Mouse (Mus musculus) monocyte, adult 5-6 weeks (primary cell): Measurements from ENCODE around the gene Dennd4a. TPM values are rescaled to one million over a fixed set of nuclear protein-coding genes. Genes with fewer than 3 reads are reported as not detected.

ENCODE experiments used
- ATAC-seq: fragments of 153-309, 156-312 bp; replicated peaks from 2 replicates; pipeline ENCODE4 v1.8.0; 2017; ENCODE audit warnings: mild to moderate bottlenecking; ENCODE audit not compliant: low TSS enrichment, insufficient number of reproducible peaks, severe bottlenecking, poor library complexity, low FRiP score
- total RNA-seq: library from RNA; stranded (forward); fragments of 200-1000, 200-491, 200-594 nt; gene quantifications from 3 replicates; pipeline ENCODE4 v1.2.3, GENCODE M21; 2017

Gene Dennd4a
- total RNA-seq, 1 experiment from 2014 or later, result 221 TPM

GRCm38 (mm10) chr9:64939281-64939680 is 128.1 kb downstream of the Dennd4a start:
- ATAC-seq, result no peak

GRCm38 (mm10) chr9:64939790-64940189 is 128.7 kb downstream of the Dennd4a start:
- no peak for ATAC-seq

DNA sequence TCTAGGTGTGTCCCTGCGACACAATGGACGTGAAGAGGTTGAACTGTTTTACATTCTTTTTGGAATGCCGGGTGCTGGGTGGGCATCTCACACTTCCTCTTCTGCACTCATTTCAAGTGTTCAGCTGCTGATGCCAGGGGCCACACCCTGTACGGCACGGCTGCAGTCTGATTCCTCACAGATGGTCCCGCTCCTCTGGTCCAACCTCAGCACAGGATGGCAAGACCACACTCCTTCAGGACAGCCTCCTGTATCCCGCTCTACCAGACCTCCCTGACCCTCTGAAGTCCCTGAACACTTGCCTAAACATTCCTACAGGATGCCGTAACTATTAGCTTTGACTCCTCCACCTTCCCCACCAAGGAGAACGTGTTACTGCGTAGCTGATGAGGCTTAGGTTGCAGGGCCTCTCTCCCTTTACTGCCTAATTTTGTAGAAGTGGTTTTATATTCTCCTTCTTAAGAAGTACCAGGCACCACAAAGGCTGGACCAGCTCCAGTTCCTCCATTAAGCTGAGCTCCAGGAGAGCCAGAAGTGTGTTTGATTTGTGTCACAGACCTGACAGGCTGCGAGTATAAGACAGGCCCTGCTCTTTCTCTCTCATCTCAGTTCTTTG is 129.7 kb downstream of the Dennd4a start:
- ATAC-seq, result no peak

DNA sequence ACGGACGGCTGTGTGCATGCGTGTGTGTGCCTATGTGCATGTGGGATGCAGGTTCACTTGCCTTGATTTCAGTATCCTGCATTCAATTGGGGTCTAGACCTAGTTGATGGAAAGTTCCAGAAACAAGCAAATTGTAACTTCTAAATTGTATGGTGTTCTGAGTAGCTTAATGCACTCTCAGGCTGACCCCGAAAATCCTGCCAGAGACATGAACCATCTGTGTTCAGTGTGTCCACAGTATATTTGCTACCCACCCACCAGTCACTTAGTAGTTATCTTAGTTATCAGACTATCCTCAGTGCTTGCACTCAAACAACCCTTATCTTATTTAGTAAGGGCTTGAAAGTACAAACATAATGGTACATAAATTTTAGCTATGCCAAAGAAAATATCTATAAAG is 130.5 kb downstream of the Dennd4a start:
- ATAC-seq, result no peak

DNA sequence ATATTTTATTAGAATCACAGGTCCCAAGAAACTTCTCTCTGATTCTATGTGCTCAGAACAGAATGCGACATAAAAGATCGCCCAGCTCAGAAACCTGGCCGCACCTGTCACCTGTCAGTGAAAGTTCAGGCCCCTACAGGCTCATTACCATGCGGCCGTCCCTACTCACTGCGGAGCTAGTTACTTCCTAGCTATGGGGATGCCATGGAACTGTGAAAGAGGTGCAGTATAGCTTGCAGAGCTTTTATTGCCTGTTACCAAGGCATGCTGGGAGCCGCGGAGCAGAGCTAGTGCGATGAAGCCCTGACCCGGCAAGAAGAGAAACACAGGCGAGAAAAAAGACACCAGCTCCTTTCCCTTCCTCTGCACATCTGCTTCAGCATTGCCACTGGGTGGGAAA is 132.9 kb downstream of the Dennd4a start:
- no peak for ATAC-seq

- no peak for ATAC-seq
These were observed 136.4 kb downstream of the Dennd4a start for GRCm38 (mm10) chr9:64947483-64948095.

DNA sequence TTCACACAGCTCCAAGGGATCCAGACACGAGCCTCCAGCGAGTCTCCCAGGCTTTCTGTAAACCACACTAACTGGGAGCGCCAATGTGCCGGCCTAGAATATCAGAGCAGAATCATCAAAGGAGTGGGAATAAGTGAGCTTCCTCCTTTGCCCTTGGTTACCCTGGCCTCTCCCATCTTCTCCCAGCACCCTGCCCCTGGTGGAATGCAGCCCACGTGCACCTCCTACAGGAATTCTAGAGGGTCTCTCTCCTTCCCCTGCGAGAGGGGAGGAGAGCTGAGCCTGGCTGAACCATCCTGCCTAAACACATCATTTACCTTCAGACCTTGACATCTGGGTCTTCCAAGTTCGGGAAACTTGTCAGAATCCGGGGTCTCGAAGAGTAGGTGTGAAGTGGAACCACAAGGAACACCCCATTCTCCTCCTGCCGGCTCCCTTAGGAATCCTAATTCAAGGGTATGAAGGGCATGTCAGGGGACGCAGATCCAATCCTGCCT is 140.1 kb downstream of the Dennd4a start, which contains the start of gene Slc24a1:
Gene Slc24a1 (minus strand): TSS at position 447 of the 497 bp plus-strand sequence.
- no peak for ATAC-seq

DNA sequence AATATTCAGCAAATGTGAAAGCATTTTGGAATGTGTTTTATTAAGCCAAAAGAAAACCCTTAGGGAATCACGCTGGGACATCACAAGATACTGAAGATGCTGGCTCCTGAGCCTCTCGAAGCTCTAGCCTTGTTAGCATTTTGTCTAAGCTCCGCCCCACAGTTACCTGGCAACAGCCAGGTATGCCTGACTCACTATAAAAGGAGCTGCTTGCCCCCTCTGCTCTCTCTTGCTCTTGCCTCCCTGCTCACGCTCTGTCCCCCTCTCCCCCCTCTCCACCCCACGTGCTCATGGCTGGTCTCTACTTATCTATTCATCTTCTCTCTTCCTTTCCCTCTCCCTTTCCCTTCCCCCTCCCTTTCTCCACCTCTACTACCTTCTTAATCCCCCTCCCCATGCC is 140.9 kb downstream of the Dennd4a start:
- ATAC-seq, result no peak

DNA sequence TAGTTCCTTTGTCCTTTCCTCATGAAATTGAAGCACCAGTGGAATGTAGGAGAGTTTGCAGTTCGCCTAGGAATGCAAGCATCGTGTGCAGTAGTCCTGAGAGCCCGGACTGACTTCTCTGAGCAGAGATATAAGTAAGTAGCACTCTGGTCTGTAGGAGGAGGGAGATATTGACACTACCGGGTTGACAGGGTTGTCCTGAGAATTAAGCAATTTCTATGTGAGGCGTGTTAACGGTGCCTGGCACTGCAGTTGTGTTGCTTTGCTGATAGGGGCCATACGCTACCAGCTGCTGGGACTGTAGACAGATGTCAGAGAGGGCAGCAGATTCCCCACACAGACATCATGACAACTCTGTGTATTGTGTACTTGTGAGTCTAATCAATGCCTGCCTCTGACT is 142.1 kb downstream of the Dennd4a start:
- no peak for ATAC-seq

DNA sequence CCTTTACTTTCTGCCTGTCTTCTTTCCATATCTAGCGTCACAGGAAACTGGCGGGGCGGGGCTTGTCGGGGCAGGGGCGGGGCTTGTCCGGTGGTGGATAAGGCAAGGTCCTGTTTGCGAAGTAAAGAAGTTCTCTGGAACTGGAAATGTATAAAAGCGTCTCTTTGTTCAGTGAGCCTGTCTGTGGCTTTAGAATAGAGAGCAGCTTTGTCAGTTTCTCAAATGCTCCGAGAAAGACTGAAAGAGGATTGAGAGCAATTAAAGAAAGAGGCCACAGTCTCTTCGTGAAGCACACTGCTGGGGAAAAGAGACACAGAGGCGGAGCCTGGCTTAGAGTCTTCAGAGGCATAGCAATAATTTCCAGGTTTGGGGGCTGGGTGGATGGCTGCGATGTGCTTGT is 145.2 kb downstream of the Dennd4a start:
- ATAC-seq, result no peak

DNA sequence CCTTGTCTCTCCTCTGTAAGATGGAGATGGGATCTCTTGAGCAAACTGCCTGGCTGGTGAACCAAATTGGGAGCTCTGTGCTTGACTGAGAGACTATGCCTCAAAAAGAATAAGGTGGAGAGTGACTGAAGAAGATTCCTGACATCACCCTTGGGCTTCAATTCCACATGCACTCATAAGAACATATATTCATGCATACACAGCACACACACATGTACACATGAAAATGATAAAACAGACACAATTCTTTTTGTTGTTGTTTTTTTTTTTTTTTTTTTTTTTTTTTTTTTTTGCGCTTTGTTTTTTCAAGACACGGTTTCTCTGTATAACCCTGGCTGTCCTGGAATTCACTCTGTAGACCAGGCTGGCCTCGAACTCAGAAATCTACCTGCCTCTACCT is 146.1 kb downstream of the Dennd4a start:
- ATAC-seq, result no peak

- peak; percentile 95 for ATAC-seq
These were observed 149.2 kb downstream of the Dennd4a start, which contains the start of gene Ints14 for GRCm38 (mm10) chr9:64960117-64960977. Gene Ints14 (plus strand): TSS chr9:64960905.

DNA sequence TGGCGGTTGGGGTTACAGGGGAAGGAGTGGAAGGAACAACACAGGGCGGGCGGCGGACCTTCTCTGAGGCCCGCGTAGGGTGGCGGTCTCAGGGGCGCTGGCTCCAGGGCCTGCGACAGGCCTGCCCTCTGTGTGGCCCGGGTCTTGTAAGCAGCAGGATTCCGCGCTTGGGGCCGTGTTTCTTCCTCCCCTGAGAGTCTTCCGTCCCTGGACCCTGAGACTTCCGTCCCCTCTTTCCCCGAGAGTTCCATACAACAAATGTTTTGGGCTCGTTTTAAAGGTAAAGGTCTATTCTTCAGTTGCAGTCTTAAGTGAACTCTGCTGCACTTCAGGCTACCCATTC is 149.8 kb downstream of the Dennd4a start:
- ATAC-seq, result no peak

Other genes starting within 250 kb of the Dennd4a start
- 169 to 356 TPM (median 307 TPM) in 3 replicates for gene Rab11a, start 73.6 kb upstream of the Dennd4a start, total RNA-seq
- gene Slc24a1, start 140.3 kb downstream of the Dennd4a start, total RNA-seq, result 0.19 to 0.29 TPM (median 0.21 TPM) in 3 replicates
- gene Ints14, start 149.6 kb downstream of the Dennd4a start, total RNA-seq, result 17.2 to 23.3 TPM (median 19.5 TPM) in 3 replicates
- 19.3 to 27.9 TPM (median 27.4 TPM) in 3 replicates for gene Hacd3, start 210.4 kb downstream of the Dennd4a start, total RNA-seq
- gene Dpp8, start 221.1 kb downstream of the Dennd4a start, total RNA-seq, result 94.5 to 146 TPM (median 99.4 TPM) in 3 replicates